Mouse (Mus musculus) E14TG2a.4 (cell line): Measurements from ENCODE around the gene Fam168b.

Source experiments
- CTCF ChIP-seq: conservative IDR thresholded peaks from 2 replicates; pipeline ENCODE4 v1.5.1; 2014; ENCODE audit warnings: low read length
- NANOG ChIP-seq: IDR thresholded peaks from 2 replicates; pipeline ENCODE4 v1.6.1; 2014; ENCODE audit warnings: borderline replicate concordance, low read length, mixed read lengths

GRCm38 (mm10) chr1:34869231-34869630, 26.4 kb upstream of the Fam168b start:
- TF ChIP-seq CTCF (no peak), NANOG (no peak)
